Mouse (Mus musculus) spleen, adult 2 months (tissue): ENCODE measurements around the gene Pigo.

Experiments used
- CTCF ChIP-seq: fragments of 200-500 bp; IDR thresholded peaks from 2 replicates; pipeline ENCODE4 v1.5.1; 2011; ENCODE audit warnings: mild to moderate bottlenecking, inconsistent platforms; ENCODE audit not compliant: insufficient read depth, insufficient read length, insufficient replicate concordance; ENCODE audit errors: extremely low read depth
- POLR2A ChIP-seq: fragments of 200-500 bp; IDR thresholded peaks from 2 replicates; pipeline ENCODE4 v1.6.1; 2011; ENCODE audit warnings: low read depth, low read length, inconsistent platforms

DNA sequence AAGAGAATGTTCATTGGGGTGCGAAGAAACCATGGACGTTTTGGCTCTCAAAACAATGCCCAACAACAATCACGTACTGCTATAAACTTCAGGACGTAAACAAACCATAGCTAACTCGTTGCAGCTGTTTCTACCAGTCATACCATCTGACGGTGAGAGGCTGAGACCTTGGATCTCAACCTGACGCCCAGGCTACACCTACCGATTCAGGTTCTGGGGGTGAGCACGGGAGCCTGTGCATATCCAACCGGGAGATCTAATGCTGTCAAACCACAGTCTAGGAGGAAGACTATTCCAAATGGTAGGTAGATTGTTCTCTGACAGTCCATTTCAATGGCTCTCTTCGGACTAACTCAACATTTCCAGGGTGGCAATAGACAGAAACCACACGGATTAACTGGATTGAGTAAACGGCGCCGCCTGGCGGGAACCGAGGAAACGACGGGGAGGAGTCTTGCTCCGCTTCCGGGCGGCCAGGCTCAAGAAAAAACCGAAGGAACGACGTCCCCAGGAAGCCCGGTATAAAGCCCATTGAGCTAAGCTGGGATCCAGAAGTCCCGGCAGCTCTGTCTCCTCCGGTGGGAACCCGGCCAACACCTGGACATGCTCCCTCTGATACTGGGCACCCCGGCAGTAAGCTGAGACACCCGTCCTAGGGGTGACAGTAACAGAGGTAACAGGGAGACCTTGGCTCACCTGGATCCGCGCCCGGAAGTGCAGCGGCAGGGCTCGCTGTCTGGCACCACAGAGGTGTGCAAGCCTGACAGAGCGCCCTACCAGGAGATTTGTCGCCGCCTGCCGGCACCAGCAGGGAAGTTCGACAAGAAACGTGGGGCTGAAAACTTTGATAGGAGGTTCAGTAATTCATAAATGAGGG lies at the start of gene Pigo:
- TF ChIP-seq CTCF = peak; percentile 93
- TF ChIP-seq POLR2A = no peak; the same call in 1 of the 2 replicates
